Mouse (Mus musculus): Measurements from ENCODE around the gene Ptpre.

The Ptpre gene

DNA sequence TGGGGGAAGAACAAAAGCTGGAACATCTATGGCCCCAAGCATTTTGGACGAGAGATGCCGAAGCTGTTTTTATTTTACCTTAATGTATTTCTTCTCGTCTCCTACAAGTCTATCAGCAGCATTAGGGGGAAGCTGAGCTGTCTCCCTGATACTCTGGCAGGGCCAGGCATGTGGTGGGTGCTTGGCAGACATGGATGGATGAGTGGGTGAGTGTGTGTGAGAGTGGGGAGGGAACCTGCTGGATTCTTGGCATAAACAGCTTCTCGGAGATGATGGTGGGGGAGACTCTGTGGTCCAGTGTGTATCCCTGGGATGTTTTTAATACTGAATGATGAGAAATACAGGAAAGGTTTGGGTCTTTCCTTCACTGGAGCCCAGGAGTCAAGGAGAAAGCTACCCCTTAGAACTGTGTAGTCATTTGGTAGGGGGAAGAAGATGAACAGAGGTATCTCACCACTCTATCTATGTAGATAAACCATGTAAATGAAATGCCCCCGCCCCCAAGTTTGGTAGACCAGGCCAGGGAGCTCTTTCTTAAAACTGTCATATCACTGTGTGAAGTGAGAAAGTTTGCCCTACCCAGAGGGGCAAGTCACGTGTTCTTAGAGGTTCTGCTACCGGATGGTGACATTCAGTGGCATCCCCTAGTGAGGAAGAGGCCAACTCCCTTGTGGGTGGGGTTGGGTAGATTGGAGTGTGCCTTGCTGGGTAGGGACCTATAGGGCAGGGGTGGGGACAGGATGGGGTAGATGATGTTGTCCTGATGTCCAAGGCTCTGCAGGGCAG lies 43.2 kb downstream of the Ptpre start:
- no peak for DNase-seq

DNA sequence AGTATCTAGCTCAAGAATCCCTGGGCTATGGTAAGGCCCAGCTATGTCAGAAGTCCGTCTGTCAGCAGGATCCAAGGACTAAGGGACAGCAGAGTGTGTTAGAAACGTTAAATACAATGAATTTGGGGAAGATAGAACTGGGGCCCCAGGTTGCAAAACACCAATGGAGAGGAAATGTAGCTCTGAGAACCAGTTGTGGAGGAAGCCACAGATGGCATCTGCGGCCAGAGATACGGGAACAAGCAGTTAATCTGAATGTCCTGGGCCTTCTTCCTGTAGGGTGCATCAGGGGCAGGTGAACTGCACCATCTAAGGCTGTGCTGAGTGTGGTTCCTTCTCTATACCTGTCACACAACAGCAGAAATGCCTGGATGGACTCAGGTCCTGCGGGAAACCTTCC lies 43.8 kb downstream of the Ptpre start:
- no peak for DNase-seq

DNA sequence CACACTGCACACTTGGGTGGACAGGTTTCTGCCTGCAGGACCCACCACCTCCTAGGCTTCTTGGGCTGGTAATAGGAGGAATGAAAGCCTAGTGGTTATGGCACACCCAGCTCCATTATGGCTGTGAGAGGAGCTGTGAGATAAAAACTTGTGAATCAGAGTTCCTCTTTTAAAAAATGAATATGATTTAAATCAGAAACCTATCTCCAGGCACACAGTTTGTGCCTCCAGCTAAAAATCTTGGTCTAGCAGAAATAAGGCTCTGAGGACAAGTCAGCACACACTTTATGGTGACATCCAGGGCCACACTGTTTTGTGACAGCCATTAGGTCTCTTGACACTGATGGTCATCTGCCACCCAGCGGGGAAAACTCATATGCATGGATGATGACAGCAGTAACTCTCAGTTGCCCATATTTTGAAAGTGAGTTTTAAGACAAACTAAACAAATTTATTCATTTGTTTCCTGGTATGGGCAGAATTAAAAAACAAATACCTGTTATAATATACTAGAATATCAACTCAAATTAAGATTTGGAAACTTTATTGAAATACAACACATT lies 47.9 kb downstream of the Ptpre start:
- no peak for DNase-seq

DNA sequence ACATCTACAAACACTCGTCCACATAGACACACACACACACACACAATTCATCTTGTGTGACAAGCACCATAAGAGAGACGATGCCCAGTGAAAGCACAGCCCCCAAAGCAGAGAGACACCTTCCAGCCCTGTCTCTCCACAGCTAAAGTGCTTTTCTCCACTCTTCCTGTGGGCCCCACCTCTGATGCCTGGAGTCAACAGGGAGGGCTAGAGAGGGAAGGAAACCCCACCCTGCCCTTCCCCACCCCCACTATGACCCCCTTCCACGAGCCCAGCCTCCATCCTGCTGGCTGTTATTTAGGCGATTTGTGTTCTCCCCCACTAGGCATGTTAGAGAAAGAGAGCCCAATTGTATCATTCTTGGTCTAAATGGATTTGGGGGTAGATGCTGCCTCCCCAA lies 49.1 kb downstream of the Ptpre start:
- DNase-seq = no peak

DNA sequence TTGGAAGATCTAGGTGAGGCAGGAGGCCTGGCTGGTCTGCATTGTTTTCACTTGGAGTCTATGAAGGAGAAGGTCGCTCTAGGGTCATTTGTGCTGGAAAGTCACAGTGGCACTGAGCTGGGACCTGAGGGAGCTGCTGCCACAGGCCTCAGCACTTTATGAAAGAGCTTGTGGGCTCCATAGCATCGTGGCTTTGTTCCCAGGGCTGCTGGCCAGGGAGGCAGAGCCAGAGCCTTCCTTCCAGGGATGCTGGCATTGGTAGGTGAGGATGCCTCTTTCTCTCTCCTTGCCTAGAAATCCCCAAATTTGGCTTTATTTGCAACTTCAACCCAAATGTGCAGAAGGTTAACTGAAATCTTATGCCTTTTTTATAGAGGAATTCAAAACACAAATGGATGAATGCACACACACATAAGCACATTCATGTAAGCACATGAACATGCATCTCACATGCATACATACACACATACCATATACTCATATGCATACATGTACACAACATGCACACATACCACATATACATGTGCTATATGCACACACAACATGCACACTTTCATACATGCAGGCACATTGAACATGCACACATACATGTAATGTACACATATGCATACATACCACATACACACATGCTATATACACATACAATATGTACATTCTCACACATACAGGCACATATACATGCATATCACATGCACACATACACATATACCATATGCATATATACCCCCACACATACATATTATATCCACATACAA lies 50.7 kb downstream of the Ptpre start:
- no peak for DNase-seq

DNA sequence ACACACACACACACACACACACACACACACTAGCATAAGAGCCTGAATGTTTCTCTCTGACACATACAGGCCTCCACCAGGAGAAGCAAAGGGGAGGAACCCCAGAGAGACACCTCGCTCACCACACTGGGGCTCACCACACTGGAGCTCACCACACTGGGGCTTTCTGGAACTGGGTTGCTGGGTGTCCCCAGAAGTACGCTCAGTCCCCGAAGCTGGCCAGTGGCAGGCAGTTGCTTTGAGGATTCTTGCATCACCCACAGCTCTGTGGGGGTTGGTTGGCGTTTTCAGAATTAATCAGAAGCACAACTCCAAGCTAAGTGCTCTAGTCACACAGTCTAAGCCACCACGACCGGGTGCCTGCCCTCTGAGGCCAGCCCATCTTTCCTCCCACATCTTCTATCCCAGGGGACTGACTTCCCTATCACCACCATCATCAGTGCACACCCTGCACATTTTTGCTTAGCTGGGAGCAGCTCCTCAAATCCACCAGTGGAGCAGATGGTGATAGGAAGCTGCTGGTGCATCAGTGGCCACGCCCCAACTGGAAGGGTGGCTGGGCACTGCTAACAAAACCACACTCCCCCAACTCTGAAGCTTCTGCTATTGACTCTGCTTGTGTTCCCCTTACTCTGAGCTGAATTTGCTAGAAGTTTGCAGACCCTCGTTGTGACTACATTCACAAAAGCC lies 51.5 kb downstream of the Ptpre start:
- no peak for DNase-seq

DNA sequence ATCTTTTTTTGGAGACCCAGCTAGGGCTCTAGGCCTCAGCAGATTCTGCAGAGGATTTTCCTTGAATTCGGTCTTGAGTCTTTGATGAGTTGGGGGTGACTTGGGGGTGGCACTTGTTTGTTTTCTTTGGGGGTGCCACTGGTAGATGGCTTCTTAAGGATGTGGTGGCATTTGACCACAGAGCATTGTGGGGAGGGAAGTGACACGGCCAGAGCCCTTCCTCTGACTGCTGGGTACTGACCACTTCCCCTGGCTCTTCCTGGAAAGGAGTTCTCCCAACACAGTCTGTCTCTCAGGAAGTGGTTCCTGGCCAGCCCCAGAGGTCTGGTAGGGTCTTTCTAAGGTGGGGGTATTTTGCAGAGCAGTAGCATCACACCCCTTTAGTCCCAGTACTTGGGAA lies 54.2 kb downstream of the Ptpre start:
- DNase-seq = no peak

DNA sequence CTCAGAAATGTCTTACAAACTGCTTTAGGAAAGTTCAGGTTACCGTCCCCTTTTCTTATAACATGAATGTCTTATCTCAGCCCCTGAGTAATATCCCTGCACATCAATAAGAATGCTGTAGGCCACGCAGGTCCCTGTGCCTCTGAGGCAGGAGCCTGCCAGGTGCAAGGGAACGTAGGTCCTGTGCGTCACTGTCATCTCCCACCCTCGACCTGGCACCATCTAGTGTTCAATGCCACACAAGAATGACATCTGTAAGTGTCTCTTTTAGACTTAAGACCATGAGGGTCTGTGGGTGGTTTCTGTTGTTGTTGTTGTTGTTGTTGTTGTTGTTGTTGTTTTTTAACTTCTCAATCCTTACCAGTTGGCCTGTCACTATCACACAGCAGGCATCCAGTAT lies 56.0 kb downstream of the Ptpre start:
- no peak for DNase-seq

DNA sequence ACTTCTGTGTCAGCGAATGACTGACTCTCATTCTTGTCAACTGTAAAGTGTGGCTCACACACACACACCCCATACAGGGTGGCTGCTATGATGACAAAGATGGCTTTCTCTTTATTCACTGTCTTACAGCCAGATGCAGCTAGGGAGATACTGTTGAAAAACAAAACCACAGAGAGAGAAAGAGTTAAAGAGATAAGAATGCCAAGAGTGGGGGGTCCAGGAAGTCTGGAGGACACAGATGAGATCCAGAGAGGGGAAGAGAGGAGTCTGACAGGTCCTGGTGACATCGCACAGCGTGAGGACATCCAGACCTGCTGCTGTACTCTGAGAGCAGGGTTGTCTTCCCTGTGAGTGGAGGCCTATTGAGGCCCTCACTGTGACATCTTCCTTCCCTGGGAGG lies 56.5 kb downstream of the Ptpre start:
- DNase-seq = no peak

DNA sequence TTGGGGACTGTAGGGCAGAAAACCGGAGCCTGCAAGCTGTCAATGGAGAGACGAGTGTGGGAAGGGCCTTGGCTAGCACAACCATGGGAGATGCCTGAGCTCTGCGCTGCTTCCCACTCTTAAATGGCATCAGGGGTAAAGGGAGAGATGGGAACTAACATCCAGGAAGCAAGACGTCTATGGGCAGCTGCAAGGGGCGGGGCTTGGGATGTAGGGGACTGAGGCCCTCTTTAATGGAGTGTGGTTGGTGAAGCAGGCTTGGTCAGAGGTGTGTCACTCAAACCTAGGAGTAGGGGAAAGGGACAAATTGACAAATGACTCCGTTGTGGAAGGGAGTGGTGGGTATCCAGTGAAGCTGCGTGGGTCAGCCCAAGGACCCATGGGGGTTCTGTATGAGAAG lies 57.4 kb downstream of the Ptpre start:
- no peak for DNase-seq

DNA sequence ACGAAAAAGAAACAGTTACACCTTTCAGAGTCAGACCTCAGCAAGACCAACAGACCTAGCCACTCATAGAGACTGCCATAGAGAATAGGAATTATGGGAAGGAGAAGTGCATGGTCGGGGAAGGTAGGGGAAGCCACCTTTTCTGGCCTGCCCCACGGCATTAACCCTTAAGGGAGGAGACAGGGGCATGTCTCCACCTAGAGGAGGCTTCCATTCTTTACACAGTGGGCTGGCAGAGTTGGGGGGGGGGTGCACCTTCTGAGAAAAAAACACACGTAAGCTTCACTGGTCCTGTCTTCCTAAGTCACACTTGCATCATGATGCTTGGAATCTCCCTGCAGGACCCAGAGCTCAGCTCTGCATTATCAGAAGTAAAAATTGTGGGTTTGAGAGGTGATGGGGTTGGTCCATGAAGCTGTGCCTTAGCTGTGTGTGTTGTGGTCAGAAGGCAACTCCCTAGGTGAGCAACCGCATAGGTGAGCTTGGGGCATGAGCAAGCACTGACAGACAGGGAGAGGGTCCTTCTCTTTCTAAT lies 58.4 kb downstream of the Ptpre start:
- DNase-seq = no peak

DNA sequence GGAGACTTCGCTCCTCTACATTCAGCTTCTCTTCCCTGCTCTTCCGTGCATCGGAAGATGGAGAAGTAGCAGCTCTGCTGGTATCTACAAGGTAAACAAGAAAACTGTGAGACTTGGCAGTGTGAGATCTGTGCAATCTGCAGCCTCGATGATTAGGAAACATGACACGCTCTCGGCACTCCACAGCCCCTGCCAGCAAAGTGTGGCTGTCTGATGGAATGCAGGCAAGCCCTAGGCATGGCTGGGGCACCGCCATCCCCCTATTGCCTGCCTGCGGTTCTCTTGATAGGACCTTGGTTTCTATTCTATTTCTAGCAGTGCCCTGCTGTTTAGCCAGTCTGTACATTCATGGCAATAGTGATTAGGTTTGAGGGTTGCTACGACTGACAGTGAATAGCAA lies 59.7 kb downstream of the Ptpre start:
- peak; percentile 32 for DNase-seq

DNA sequence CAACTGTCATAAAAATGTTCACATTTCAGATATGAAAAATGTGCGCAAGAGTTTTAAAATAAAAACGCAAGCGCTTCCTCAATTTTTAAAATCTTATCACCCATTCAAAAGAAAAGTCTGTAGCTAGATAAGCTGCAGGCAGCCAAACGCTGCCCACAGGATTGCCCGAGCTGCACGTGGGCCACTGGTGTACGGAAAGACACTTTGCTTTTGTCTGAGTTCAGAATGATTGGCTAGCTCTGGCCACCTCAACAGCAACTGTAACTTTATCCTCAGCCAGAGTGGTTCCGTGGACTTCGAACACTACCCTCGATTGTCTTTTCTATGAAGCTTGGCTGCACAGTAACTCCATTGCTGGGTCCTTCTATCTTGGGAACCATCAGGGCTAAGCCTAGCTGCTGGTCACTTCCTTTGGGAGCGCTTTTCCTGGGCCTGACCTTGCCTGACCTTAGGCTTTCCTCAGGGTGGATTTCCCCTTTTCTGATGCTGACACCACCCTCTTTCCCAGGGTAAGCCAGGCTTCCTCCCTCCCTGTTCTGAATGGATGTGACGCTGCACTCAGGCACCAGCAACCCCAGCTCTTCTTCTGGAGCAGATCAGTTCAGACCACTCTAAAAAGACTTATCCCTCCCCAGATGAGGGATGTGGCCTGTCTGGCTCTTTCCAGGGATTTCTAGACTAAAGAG lies 60.5 kb downstream of the Ptpre start:
- no peak for DNase-seq

DNA sequence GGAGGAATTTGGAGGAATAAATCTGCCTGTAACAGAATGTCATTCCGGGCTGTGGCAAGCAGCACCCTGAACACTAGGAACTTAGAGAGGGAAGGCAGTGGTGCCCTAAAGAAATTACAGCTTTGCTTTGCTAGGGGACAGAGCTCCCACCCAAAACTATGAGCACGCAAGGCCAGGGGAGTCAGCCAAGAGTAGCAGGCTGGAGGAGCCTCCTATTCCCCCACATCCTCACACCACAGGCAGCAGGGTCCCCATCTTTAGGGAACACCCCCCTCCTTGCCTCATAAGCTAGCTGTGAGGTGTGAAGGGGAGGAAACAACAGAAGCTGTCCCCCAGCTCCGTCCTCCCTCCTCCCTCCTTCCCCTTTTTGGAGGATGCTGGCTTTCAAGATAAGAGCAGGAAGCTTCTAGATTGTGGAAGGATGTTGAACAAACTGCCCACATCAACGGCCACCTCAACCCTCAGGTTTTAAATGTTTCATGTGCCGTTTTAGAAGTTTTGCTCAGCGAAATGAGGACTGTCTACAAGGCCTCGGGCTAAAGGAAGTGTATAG lies 61.1 kb downstream of the Ptpre start:
- no peak for DNase-seq

DNA sequence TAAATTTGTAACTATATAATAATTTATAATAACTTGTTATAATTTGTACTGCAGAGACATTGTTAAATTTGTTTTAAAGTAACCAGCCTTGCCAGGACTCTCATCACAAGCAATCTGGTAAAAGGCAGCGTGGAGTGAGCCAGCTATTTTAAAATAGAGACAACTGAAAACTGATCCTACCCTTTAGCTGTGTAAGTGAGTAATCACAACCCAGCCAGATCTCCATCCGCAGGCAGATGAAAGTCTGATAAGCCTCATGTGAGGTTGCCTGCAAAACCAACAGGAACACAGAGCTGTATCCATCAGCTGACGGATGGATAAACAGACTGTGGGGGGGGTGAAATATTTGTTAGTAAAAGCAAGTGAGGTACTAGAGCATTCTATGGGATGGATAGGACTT lies 62.8 kb downstream of the Ptpre start:
- DNase-seq = no peak

DNA sequence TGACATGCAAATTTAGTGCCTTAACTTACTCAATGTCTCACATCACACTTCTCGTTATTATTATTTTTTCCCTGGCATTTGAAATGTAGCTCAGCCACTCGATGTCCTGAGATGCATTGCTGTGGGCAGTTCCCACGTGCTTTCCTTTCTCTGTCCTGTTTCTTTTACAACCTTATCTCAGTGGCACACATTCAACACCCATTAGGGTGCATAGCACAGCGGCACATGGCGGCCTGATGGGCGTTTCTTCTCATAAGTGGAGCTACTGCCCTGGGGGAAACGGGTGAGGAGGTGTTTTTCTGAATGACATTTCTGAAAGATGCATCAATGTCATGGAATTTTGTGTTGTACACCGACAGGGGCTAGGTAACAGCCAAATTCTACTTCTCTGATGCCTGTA lies 64.3 kb downstream of the Ptpre start:
- no peak for DNase-seq

DNA sequence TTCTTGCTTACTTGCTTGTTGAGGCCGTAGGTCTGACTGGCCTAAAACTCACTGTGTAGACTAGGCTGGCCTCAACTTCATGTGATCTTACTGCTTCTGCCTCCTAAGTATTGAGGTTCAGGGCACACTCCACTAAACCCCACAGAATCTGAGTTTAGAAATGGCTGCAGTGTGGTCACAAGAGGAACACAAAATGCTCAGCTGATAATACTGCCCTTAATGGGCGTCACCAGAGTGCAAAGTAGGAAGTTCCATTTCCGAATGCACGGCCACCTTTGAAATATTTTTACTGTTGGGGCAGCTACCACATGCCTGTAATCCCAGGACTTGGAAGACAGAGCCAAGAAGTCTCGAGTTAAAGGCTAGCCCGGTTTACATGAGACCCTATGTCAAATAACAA lies 65.0 kb downstream of the Ptpre start:
- DNase-seq = no peak

DNA sequence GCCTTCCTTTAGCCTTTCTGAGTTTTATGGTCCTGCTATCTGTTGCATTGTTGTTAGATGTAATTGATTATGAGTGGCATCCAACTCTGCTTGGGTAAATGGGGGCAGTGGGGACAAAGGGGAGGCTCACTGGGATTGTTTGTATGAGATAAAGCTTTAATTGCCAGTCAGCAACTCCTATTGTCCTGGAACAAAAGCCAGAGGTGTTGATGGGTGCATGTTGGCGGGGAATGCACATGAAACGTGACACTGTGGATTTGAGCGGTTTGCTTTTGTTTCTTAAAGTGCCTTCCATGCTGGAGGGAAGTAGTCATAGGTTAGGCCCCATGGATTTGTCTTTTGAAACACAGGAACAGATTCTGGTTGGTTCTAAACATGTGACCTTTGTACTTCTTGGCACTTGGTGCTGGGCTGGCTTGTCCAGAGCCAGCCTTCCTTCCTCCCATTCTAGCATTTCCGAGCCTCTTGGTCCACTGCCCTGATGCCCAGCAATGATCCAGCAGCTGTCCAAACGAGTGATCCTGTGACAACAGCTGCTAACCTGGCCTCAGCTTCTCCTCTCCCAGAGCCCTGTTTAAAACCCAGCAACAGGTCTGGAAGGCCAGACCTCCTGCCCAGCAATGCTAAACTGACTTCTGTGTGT lies 65.7 kb downstream of the Ptpre start:
- no peak for DNase-seq

DNA sequence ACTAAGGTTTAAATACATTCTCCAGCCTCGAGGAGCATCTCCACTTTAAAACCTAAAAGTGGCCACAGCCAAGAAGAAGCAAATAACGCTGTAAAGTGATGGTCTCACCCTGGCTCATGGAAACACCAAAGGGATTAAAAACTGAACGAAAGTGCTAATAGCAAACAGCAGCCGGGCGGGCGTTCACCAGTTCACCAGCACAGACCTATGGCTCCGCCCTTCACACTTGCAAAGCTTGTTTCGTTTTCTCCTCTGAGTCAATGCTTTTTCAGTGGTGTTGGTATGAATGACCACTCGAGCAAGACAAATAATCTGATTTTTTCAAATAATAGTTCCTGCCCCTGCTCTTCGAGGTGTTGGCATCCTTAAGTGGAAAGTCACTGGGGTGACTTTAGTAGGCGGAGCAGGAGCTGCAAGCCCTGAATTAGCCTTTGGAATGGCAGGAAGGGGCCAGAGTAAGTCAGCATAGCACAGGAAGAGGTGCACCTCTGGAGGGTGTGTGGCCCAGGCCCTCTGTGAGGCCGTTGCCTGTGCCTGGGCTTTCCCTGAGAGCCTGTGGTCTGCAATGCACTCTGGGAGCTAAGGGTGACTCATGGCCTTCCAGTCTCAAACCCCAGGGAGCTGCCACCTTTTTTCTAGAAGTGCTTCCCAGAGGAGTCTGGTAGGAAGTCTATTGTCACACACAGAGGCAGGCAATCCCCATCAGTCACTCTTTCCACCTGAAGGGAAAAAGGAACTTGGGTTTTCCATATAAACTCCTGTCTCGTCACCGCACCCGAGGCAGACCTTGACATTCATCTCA lies 67.9 kb downstream of the Ptpre start:
- no peak for DNase-seq

DNA sequence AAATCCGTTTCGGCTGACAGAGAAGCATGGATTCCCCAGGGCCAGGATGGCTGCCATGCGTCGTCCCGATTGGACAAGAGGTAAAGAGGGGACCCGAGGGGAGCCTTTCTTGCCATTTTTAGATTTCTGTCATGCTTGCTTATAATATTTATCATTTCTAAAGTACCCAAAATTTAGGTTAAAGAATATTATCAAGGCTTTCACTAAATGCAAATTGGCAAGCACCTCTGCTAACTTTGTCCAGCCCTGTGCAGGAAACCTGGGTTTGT lies 68.5 kb downstream of the Ptpre start:
- no peak for DNase-seq

DNA sequence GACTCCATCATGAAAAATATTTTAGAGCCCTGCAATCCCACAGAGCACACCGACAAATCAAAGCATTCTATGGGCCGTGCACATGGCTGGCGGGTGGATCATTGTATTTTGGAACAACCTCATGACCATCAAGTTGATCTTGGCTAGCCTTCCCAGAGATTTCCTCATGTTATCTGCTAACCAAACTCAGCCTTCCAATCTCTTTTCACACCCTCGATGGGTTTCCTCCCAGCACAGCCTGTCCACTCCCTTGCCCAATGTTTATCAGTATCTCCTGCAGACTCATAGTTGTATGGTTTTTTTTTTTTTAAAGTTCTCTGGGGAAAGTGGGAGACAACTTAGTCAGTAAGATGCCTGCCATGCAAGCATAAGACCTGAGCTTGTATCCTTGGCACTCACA lies 70.9 kb downstream of the Ptpre start:
- DNase-seq = no peak

Data from right cerebral cortex, postnatal 4 days (tissue).